Mouse (Mus musculus) megakaryocyte-erythroid progenitor cell, adult 5-6 weeks (primary cell): ENCODE data around the gene Asb3. TPM values are rescaled to one million over a fixed set of nuclear protein-coding genes. Genes with fewer than 3 reads are reported as not detected.
"Not testable (repeated sequence)": the region's sequence is repeated elsewhere in the genome, so short reads cannot be mapped to it uniquely, and the experiment has no call there.

Experiments used
- ATAC-seq: replicated peaks from 2 replicates; pipeline ENCODE4 v1.8.0; 2016; ENCODE audit warnings: mild to moderate bottlenecking, inconsistent platforms; ENCODE audit not compliant: severe bottlenecking, poor library complexity, low FRiP score, low TSS enrichment
- total RNA-seq, 2 experiments: library from RNA; stranded (forward) in 1 of 2; stranded (reverse) in 1 of 2; fragments of 200-1000, 215-1000 nt in 1 of 2; fragments of >200 nt in 1 of 2; fragmentation: Nextera tagmentation in 1 of 2; gene quantifications; 2 replicates each; pipeline ENCODE4 v1.2.3; 2014 to 2017

Gene Asb3
- total RNA-seq, 2 experiments from 2014 or later = 9.6 to 19.9 TPM

- ATAC-seq = no peak
These were observed 113.0 kb downstream of the Asb3 start for GRCm38 (mm10) chr11:30998199-30998598.

GRCm38 (mm10) chr11:30998704-30999103 lies 113.5 kb downstream of the Asb3 start:
- ATAC-seq = no peak

- peak; percentile 70 for ATAC-seq
These were observed 114.8 kb downstream of the Asb3 start for GRCm38 (mm10) chr11:31000028-31000427.

GRCm38 (mm10) chr11:31001169-31001908 lies 116.1 kb downstream of the Asb3 start:
- peak; percentile 78 for ATAC-seq

- ATAC-seq = not testable (repeated sequence)
These were observed 124.5 kb downstream of the Asb3 start for GRCm38 (mm10) chr11:31009668-31010067.

GRCm38 (mm10) chr11:31017466-31017865 lies 132.2 kb downstream of the Asb3 start:
- ATAC-seq = not testable (repeated sequence)

- ATAC-seq = no peak
These were observed 149.7 kb downstream of the Asb3 start for GRCm38 (mm10) chr11:31034958-31035357.

GRCm38 (mm10) chr11:31089973-31090372 lies 204.8 kb downstream of the Asb3 start:
- no peak for ATAC-seq

GRCm38 (mm10) chr11:31090478-31090978 lies 205.3 kb downstream of the Asb3 start:
- no peak for ATAC-seq

GRCm38 (mm10) chr11:31099519-31099918 lies 214.3 kb downstream of the Asb3 start:
- ATAC-seq = not testable (repeated sequence)

GRCm38 (mm10) chr11:31102188-31102587 lies 217.0 kb downstream of the Asb3 start:
- no peak for ATAC-seq

- no peak for ATAC-seq
These were observed 220.1 kb downstream of the Asb3 start for GRCm38 (mm10) chr11:31105364-31105763.

GRCm38 (mm10) chr11:31126964-31127363 lies 241.7 kb downstream of the Asb3 start:
- not testable (repeated sequence) for ATAC-seq

- not testable (repeated sequence) for ATAC-seq
These were observed 248.5 kb downstream of the Asb3 start for GRCm38 (mm10) chr11:31133726-31134125.

GRCm38 (mm10) chr11:31134824-31135223 lies 249.6 kb downstream of the Asb3 start:
- not testable (repeated sequence) for ATAC-seq

- not testable (repeated sequence) for ATAC-seq
These were observed 253.2 kb downstream of the Asb3 start for GRCm38 (mm10) chr11:31138394-31138793.

Other genes starting within 250 kb of the Asb3 start
- gene Acyp2, start 235.8 kb upstream of the Asb3 start, total RNA-seq (2014; fragmentation: Nextera tagmentation) = 1.0 and 4.4 TPM in 2 replicates
- 4.9 and 13.2 TPM in 2 replicates for gene Acyp2, start 235.8 kb upstream of the Asb3 start, total RNA-seq (2017)
- gene Psme4, start 113.7 kb upstream of the Asb3 start, total RNA-seq (2014; fragmentation: Nextera tagmentation) = 43.9 and 53.4 TPM in 2 replicates
- gene Psme4, start 113.7 kb upstream of the Asb3 start, total RNA-seq (2017) = 52.4 and 54.8 TPM in 2 replicates
- not detected in 2 replicates for gene Gpr75, start 58 bp upstream of the Asb3 start, total RNA-seq (2014; fragmentation: Nextera tagmentation)
- gene Gpr75, start 58 bp upstream of the Asb3 start, total RNA-seq (2017) = not detected in 2 replicates
- gene Erlec1, start 68.9 kb downstream of the Asb3 start, total RNA-seq (2014; fragmentation: Nextera tagmentation) = 13.6 and 27.0 TPM in 2 replicates
- gene Erlec1, start 68.9 kb downstream of the Asb3 start, total RNA-seq (2017) = 15.9 and 22.5 TPM in 2 replicates
- 12.4 and 15.8 TPM in 2 replicates for gene Chac2, start 100.9 kb downstream of the Asb3 start, total RNA-seq (2014; fragmentation: Nextera tagmentation)
- gene Chac2, start 100.9 kb downstream of the Asb3 start, total RNA-seq (2017) = 42.7 and 57.7 TPM in 2 replicates